Mouse (Mus musculus) forelimb bud, embryonic 11.5 days (tissue): ENCODE results near the gene Acat3.

ENCODE experiments used
- DNase-seq: peaks from one replicate; pipeline ENCODE4 v3.0.0-alpha.2; 2012; ENCODE audit warnings: low read depth, low spot score

Acat3 gene

GRCm38 (mm10) chr17:12916588-12917380 lies 23.6 kb downstream of the Acat3 start:
- DNase-seq = peak; percentile 36

- peak; percentile 99 for DNase-seq
These were observed 24.4 kb downstream of the Acat3 start, which contains the start of gene Mrpl18 for GRCm38 (mm10) chr17:12915881-12916583. Gene Mrpl18, minus strand, starts transcription at chr17:12916345.

GRCm38 (mm10) chr17:12915488-12915880 lies 24.9 kb downstream of the Acat3 start, which contains the start of gene Tcp1:
Gene Tcp1, plus strand, starts transcription at chr17:12915701.
- no peak for DNase-seq

GRCm38 (mm10) chr17:12910391-12910790 lies 30.0 kb downstream of the Acat3 start:
- DNase-seq = no peak

GRCm38 (mm10) chr17:12909361-12910280 lies 30.8 kb downstream of the Acat3 start, which contains the start of gene Pnldc1:
Gene Pnldc1, minus strand, starts transcription at chr17:12910230.
- no peak for DNase-seq

- no peak for DNase-seq
These were observed 34.0 kb downstream of the Acat3 start for GRCm38 (mm10) chr17:12906436-12906835.

GRCm38 (mm10) chr17:12905810-12906209 lies 34.6 kb downstream of the Acat3 start:
- no peak for DNase-seq

GRCm38 (mm10) chr17:12904349-12904748 lies 36.1 kb downstream of the Acat3 start:
- DNase-seq = no peak

GRCm38 (mm10) chr17:12903372-12904333 lies 36.7 kb downstream of the Acat3 start:
- DNase-seq = no peak

- no peak for DNase-seq
These were observed 38.1 kb downstream of the Acat3 start for GRCm38 (mm10) chr17:12902291-12902690.

GRCm38 (mm10) chr17:12898607-12899006 lies 41.8 kb downstream of the Acat3 start:
- peak; percentile 7 for DNase-seq

GRCm38 (mm10) chr17:12897674-12898073 lies 42.7 kb downstream of the Acat3 start:
- no peak for DNase-seq

- DNase-seq = no peak
These were observed 48.4 kb downstream of the Acat3 start for GRCm38 (mm10) chr17:12892033-12892432.

- DNase-seq = no peak
These were observed 49.3 kb downstream of the Acat3 start for GRCm38 (mm10) chr17:12891054-12891453.

GRCm38 (mm10) chr17:12887021-12887775 lies 53.2 kb downstream of the Acat3 start:
- DNase-seq = no peak

GRCm38 (mm10) chr17:12886620-12887019 lies 53.8 kb downstream of the Acat3 start:
- DNase-seq = no peak

GRCm38 (mm10) chr17:12881216-12881615 lies 59.2 kb downstream of the Acat3 start:
- DNase-seq = no peak

GRCm38 (mm10) chr17:12880178-12880577 lies 60.2 kb downstream of the Acat3 start:
- peak; percentile 90 for DNase-seq

- no peak for DNase-seq
These were observed 64.7 kb downstream of the Acat3 start, which contains the start of gene Mrgprh for GRCm38 (mm10) chr17:12875734-12876133. Gene Mrgprh, plus strand, starts transcription at chr17:12876034.
